Mouse (Mus musculus) urinary bladder, postnatal 14 days (tissue): ENCODE measurements around the gene Dus3l.

Source experiments
- DNase-seq: peaks from one replicate; pipeline ENCODE4 v3.0.0; 2021; ENCODE audit warnings: low spot score

Gene Dus3l

GRCm38 (mm10) chr17:56764474-56765354, at the start of gene Dus3l:
TSS of gene Dus3l (plus strand) at chr17:56764757.
- peak; percentile 87 for DNase-seq

- no peak for DNase-seq
Observed at GRCm38 (mm10) chr17:56715360-56715759, 49.2 kb upstream of the Dus3l start.

GRCm38 (mm10) chr17:56715914-56716654, 48.5 kb upstream of the Dus3l start:
- no peak for DNase-seq

- peak; percentile 97 for DNase-seq
Observed at GRCm38 (mm10) chr17:56716655-56717362, 47.7 kb upstream of the Dus3l start.

- DNase-seq, result peak; percentile 96
Observed at GRCm38 (mm10) chr17:56717363-56718058, 47.0 kb upstream of the Dus3l start, which contains the start of the genes Ndufa11 and Vmac. TSS of gene Ndufa11 (plus strand) at chr17:56717767. TSS of gene Vmac (minus strand) at chr17:56718022.

GRCm38 (mm10) chr17:56722441-56722840, 42.1 kb upstream of the Dus3l start:
- DNase-seq, result peak; percentile 29

- DNase-seq, result no peak
Observed at GRCm38 (mm10) chr17:56723419-56724161, 41.0 kb upstream of the Dus3l start.

GRCm38 (mm10) chr17:56727029-56727649, 37.4 kb upstream of the Dus3l start:
- no peak for DNase-seq

GRCm38 (mm10) chr17:56727659-56728058, 36.9 kb upstream of the Dus3l start:
- DNase-seq, result no peak

GRCm38 (mm10) chr17:56728117-56728516, 36.4 kb upstream of the Dus3l start:
- DNase-seq, result peak; percentile 61

- no peak for DNase-seq
Observed at GRCm38 (mm10) chr17:56729151-56729550, 35.4 kb upstream of the Dus3l start.

- DNase-seq, result no peak
Observed at GRCm38 (mm10) chr17:56729656-56730055, 34.9 kb upstream of the Dus3l start.

- DNase-seq, result no peak
Observed at GRCm38 (mm10) chr17:56736534-56736933, 28.0 kb upstream of the Dus3l start.

- DNase-seq, result no peak
Observed at GRCm38 (mm10) chr17:56738221-56738620, 26.3 kb upstream of the Dus3l start.

GRCm38 (mm10) chr17:56740118-56740787, 24.3 kb upstream of the Dus3l start:
- no peak for DNase-seq

GRCm38 (mm10) chr17:56740788-56741160, 23.8 kb upstream of the Dus3l start:
- DNase-seq, result no peak

- no peak for DNase-seq
Observed at GRCm38 (mm10) chr17:56744173-56744572, 20.4 kb upstream of the Dus3l start.

- peak; percentile 46 for DNase-seq
Observed at GRCm38 (mm10) chr17:56751404-56752072, 13.0 kb upstream of the Dus3l start.

- DNase-seq, result no peak
Observed at GRCm38 (mm10) chr17:56753452-56753851, 11.1 kb upstream of the Dus3l start.
